Mouse (Mus musculus) ovary, postnatal 36 days (tissue): ENCODE results near the gene Zfp493.
"Not testable (repeated sequence)": the region's sequence is repeated elsewhere in the genome, so short reads cannot be mapped to it uniquely, and the experiment has no call there.

Experiments used
- DNase-seq: peaks from one replicate; pipeline ENCODE4 v3.0.0; 2022; ENCODE audit warnings: low spot score, mixed read lengths

The Zfp493 gene

DNA sequence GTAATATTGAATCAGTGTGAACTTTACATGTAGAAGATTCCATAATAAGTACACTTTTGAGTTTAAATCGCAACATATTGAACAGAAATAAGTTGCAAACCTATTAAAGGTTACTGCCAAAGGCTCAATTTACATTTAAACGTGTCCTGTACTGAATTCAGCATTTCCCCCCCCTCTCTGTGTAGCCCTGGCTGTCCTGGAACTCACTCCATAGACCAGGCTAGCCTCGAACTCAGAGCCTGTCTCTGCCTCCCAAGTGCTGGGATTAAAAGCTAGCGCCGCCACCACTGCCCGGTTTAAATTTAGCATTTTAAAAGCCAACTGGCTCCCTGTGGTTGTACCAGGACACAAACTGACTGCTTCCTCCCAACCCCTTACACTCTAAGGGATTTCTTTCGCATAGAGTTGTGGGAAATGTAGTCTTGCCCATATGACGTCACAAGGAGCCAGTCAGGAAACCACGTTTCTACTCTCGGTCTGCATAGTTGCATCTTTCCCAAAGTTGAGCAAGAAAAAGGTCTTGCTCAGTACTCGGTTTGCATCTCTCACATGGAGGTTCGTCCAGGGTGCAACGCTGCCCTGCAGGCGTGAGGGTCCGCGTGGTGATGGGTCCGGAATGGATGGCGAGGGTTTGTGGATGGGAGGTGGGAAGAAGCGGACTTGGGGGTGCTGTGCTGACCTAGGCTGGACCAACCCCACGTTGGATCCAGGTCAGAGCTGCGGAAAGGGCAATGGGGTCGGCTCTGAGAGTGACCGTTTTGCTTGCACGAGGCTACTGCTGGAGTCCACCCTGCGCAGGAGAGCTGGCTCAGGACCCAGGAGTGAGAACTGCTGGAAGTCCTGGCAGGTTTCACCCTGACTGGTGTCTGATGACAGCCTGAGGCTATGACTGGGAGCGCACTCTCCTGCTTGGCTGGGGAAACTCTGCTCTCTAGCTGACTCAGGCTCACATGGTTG lies at the start of gene Zfp493:
Zfp493 (plus strand) TSS at position 429 of the 957 bp plus-strand sequence.
- DNase-seq, result peak; percentile 30

DNA sequence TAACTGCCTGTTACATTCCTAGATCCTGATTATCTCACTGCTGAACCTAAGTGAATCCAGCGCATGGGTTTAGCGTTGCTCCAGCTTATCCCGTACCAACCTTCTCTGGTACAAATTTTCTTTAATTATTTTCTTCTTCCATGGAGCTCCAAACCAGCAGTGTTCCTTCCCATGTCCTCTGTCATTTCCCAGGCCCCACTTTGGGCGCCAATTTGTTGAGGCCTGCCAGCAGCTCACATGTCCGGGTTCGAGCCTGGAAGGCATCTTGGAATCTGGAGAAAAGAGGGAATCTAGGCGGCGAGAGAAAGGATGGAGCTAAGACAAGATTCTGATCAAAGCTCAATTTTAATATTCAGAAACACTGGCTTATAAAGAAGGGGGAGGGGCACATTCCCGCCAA lies 45.1 kb upstream of the Zfp493 start:
- not testable (repeated sequence) for DNase-seq

DNA sequence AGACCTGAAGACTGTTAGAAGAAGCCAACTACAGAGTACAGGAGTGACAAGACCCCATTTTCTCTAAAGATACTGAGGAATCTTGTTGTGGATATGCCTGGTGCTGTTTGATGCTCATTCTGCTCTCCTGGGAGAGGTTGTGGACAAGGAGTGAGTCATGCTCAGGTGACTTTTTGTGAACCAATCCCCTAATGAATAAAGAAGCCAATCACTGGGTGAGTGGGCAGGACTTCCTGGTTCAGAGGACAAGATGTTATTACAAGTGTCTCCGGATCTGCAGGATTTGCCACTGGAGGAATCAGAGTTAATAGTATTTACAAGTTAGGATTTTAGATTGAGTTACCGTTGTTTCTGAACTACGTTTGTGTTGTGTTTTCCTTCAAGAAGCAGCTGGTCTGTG lies 36.6 kb upstream of the Zfp493 start:
- no peak for DNase-seq

DNA sequence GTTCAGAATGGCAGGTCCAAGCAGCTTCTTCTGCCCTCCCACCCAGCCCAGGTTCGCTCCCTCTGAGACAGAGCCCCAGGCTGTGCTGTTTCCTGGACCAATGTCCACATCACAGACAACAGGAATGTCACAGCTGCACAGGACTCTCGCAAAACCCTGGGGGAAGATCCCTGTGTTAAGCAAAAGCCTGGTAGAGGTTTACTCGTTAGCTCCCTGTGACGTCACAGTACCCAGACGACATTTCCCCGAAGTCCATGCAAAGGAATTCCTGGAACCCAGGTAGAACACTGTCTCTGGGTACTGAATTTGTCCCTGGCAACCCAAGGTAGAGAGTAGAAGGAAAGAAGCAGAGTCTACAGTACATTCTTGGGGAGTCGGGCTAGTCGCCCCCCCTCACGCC lies 35.6 kb upstream of the Zfp493 start:
- no peak for DNase-seq

DNA sequence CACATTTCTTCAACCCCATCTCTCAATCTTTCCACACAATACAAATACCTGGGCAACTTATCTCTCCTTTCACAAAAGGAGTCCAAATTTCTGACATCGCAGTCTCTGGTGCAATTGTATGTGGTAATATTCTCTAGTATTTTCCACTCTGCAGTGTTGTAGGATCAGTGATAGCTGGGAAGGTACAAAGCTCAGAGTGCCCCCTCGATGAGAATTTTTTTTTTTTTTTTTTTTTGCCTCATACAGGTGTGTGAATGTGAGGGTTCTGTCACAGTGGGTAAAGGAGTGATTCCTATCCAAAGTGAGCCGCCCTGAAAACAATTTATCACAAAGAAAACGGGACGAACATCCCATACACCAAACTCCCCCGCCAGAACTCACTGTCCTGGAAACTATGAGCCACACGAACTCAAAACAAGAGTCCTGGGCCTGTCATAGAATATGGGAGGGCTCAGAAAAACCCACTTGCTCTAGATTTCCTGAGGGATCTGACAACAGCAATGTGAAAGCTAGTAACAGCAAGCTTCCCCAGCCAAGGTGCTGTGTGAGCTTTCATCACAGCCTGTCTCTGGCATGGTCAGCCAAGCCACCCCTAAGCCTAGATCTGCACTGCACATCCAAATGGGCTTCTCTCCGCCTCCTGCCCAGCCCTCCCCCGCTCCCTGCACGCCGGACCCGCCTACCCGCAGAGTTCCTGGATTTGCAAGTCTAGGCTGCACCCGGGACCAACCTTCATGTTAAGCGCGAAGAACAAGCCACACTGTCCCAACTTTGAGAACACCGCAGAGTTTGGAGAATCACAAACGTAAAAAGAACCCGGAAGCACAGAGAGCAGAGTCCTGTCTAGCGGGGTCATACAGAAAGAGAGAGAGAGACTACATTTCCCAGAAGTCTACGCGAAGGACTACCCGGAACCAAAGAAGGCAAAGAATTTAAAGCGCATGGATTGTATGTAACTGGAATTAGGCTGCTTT lies 24.9 kb upstream of the Zfp493 start, which contains the start of gene Zfp85:
Zfp85 (minus strand) TSS at position 896 of the 974 bp plus-strand sequence.
- peak; percentile 68 for DNase-seq

DNA sequence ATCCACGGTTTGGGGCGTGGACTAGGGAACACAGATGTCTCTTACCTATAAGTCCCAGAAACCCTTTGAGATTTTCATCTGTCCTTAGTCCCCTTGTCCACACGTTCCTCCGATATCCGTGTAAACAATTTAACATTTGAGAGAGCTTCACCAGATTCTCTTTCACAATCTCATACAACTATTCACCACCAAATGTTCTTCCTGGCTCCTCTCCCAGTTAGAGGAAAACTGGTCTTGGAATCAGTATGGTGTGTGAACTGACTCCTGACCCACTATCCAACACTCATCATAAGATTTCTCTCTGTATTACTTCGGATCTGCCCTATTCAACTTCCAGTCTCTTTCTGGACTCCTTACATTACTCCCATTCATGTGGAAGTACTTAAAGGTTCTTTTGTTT lies 23.7 kb upstream of the Zfp493 start:
- no peak for DNase-seq

DNA sequence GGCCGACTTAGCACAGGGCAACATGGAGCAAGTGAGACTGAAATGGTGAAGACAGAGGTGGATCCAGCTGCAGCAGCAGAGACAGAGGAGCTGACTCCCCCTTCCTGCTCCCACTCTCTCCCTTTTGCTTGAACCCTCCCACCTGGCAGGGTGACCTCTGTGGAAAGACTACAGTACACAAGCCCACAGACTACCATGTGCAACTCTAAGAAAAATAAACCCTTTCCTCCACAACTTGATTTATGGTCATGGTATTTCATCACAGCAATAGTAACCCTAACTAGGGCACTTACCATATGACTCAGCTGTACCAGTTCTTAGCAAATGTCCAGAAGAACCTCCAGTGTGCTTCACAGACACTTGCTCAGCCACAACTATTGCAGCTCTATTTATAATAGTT lies 19.5 kb upstream of the Zfp493 start:
- DNase-seq, result no peak

DNA sequence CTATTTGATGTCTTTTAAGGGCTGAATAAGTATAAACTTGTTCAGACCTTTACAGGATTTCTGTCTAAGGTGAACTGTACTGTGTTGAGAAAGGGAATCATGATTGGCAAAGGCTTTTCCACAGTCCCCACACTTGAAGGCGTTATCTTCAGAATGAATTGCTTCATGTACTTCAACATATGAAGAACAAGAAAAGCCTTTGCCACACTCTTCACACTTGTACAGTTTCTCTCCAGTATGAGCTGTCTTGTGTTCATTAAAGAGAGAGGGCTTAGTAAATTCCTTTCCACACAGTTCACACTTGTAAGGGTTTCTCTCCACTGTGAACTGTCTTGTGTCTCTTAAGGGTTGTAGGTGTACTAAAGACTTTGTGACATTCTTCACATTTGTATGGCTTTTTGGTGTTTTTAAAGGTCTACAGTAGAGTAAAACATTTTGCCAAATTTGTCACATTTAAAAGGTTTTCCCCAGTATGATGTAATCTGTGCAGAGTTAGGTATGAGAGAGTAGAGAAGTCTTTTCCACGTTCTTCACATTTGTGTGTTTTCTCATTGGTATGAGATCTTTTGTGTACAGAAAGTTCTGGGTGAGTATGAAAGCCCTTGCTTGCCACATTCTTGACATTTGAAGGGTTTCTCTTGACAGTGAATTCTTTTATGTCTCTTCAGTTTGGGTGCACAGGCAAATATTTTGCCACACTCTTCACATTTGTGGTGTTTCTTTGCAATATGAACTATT lies 16.3 kb upstream of the Zfp493 start:
- DNase-seq, result no peak

DNA sequence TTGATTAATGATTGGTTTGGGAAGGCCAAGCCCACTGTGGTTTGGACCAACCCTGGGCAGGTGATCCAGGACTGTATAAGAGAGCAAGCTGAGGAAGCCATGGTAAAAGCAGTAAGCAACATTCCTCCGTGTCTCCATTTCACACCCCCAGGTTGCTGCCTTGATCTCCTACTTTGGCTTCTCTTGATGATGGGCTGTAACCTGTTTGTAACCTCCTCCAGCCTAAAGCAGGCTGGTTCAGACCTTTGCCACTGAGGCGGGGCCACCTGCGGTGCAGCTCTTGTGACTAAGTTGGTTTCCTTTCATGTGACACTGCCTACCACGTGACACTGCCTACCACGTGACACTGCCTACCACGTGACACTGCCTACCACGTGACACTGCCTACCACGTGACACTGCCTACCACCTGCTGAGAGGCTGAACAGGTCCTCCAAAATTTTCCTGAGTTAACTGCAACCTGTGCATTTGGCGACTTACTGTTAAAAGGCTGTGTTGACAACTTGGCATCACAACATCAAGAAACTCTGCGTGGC lies 12.5 kb downstream of the Zfp493 start:
- DNase-seq, result no peak

DNA sequence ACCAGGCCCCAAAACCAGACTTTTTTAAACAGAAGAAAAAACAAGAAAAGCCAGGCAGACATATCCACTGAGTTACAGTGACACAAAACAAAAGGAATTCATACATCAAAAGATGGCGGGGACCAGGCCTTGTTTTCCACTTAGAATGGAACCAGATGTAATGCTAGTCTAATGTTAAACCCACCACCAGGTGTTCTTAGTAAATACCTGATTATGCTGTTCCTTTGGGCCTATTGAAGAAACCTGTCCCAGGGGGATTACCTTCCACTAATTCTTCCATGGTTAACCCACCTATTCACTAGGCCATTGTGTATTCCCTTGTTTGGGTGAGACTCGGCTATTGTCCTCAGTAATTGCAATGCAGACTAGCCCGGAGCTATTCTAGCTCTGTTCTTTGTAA lies 19.1 kb downstream of the Zfp493 start:
- DNase-seq, result no peak

DNA sequence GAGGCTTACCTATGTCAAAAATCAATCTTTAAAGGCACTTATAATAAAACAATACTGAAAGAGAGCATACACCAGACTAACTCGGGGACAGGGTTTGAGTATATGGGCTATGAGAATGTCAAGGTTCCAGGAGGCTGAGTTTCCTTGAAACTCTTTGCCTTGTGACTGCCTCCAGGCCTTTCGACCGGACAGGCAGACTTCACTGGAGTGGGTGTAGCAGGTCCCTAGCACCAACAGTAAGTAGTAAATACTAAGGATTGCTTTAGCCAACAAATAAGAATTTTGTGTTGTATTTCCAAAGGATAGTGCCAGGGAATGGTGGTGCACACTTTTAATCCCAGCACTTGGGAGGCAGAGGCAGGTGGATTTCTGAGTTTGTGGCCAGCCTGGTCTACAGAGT lies 19.7 kb downstream of the Zfp493 start:
- not testable (repeated sequence) for DNase-seq

DNA sequence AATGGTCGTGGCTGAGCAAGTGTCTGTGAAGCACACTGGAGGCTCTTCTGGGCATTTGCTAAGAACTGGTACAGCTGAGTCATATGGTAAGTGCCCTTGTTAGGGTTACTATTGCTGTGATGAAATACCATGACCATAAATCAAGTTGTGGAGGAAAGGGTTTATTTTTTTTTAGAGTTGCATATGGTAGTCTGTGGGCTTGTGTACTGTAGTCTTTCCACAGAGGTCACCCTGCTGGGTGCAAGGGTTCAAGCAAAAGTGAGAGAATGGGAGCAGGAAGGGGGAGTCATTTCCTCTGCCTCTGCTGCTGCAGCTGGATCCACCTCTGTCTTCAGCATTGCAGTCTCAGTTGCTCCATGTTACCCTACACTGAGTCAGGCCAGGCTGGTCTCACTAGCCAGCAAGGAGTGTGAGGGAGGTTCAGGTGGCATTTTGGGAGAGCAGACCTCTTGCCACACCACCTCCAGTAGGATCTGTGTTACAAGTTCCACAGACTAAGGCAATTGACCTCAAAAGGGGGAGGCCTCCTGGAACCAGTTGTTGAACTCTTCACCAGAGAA lies 32.2 kb downstream of the Zfp493 start:
- DNase-seq, result no peak

DNA sequence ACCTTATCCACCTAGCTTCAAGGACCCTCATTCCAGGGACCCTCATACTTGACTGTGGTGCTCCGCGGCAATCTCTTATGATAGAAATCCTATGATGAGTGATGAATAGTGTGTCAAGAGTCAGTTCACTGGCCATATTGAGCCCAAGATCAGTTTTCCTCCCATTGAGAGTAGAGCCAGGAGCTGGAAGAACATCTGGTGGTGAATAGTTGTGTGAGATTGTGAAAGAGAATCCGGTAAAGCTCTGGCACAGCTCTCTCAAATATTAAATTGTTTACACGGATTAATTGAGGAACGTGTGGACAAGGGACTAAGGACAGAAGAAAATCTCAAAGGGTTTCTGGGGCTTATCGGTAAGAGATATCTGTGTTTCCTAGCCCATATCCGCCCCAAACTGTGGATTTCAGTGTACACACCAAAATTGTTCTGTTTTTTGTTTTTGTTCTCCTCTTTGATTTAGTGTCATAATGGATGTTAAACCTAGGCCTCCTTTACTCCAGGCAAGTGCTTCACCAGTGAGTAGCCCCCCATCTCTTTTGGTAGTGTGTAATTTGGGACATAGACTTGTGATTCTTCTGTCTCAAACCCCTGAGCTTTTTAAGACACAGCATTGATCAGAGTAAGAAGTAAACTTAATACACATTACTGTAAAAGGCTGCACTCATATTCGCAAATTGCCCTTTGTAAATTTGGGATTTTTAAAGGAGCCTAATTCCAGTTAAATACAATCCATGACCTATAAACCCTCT lies 33.6 kb downstream of the Zfp493 start:
- DNase-seq, result no peak

DNA sequence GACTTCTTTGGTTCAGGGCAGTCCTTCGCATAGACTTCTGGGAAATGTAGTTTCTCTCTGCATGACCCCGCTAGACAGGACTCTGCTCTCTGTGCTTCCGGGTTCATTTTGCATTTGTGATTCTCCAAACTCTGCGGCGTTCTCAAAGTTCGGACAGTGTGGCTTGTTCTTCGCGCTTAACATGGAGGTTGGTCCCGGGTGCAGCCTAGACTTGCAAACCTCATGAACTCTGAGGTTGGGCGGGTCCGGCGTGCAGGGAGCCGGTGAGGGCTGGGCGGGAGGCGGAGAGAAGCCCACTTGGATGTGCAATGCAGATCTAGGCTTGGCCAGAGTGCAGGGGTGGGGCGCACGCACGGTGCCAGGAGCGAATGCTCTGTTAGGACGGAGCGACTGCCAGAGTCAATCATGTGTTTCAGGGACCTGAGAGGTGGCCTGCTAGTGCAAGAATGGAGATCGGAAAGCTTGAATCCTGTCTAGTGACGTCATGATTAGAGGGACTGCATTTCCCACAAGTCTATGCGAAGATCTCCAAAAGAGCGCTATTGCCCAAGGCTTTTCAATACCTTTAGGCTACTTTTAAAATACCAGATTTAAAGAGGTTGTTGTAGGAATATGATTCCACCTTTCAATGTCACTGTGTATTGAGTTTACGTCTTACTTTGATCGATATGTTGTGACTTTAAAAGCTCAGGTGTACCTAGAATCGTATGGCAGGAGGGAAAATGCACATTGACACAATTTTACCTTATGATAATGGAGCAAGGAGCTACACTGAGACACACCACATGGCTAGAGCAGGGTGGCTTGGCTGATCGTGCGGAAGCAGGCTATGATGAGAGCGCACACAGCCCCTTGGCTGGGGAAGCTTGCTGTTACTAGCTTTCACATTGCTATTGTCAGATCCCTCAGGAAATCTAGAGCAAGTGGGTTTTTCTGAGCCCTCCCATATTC lies 34.5 kb downstream of the Zfp493 start, which contains the start of gene Zfp273:
Zfp273 (plus strand) TSS at position 31 of the 951 bp plus-strand sequence.
- peak; percentile 69 for DNase-seq

DNA sequence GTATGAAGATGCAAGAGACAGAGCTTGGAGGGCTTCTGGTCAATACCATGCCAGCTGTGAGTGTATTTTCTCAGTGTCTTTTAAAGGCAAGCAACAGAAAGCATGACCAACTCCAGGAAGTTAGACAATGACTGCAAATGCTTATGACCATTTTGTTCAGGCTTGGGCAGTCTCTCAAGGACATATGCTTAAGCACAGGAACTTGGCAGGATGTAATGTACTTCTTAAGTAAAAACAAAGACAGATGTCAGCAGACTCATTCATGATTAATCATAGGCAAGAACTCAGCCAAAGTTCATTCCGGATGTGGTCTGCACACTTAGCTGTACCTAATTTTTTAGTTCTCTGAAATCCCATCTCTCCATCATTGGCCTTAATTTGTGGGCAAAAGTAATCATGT lies 39.1 kb downstream of the Zfp493 start:
- DNase-seq, result no peak

DNA sequence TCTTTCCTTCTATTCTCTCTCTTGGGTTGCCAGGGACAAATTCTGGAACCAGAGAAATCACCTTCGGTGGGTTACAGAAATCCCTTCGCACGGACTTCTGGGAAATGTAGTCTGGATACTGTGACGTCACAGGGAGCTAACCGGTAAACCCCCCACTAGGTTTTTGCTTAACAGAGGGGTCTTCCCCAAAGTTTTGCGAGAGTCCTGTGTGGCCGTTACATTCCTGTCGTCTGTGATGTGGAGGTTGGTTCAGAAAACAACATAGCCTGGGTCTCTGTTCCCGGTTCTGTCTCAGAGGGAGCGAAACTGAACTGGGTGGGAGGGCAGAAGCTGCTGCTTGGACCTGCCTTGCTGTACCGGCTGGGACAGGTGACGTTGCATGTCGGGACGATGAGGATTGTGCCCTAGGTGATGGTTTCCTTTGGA lies 51.4 kb downstream of the Zfp493 start, which contains the start of gene Gm10037:
Gm10037 (plus strand) TSS at position 196 of the 426 bp plus-strand sequence.
- peak; percentile 30 for DNase-seq

DNA sequence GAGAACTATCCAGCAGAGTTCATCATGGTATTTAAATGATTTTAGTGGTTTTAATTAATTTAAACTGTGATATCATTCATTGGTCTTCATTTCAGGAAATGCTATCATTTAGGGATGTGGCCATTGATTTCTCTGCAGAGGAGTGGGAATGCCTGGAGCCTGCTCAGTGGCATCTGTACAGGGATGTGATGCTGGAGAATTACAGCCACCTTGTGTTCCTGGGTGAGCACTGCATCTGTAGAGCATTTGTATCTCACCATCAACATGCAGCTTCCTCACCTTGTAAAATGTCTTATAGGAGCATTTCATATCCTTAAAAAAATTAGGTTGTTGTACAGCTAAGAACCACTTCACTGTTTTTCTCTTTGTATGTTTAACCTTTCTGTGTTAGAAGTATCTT lies 53.6 kb downstream of the Zfp493 start:
- not testable (repeated sequence) for DNase-seq
